Comparison of ENCODE assay signal across 9 mouse cellular contexts in genomic region chr7:84174655-84175448, GRCm38 (mm10). TPM values are rescaled to one million over a fixed set of nuclear protein-coding genes. Genes with fewer than 3 reads are reported as not detected.
DNase-seq lines count a peak whose midpoint lies in the region; ATAC-seq lines count a peak whose summit lies in the region.
"Had no signal": no experiment of that assay in that cellular context is flagged by ENCODE, and none has a peak within 500 bp of the region (broad histone marks: within the 10 kb centered on the region; RNA-seq: fewer than 3 reads in every experiment).

No protein-coding gene starts in this region.

- no peaks in the 10 kb centered on the region for H3K36me3 ChIP-seq in forebrain, embryonic 15.5 days
- H3K36me3 ChIP-seq in forebrain, embryonic 10.5 days (replicated peaks) = no peaks in the 10 kb centered on the region

- H3K4me2 ChIP-seq in forebrain, embryonic 15.5 days (replicated peaks) = no peak overlapping the region
- H3K4me2 ChIP-seq: lung, embryonic 14.5 days had no signal

- no peak overlapping the region for H3K4me3 ChIP-seq in forebrain, embryonic 15.5 days
- no peak overlapping the region for H3K4me3 ChIP-seq in forebrain, embryonic 10.5 days

- H3K27ac ChIP-seq in forebrain, embryonic 15.5 days (replicated peaks) = peak overlapping the region; percentile 53
- H3K27ac ChIP-seq in forebrain, embryonic 10.5 days = no peak overlapping the region

- 69% methylated on average over 11 of the region's 11 CpGs for WGBS in forebrain, embryonic 15.5 days
- WGBS in forebrain, embryonic 10.5 days = 91% methylated on average over 11 of the region's 11 CpGs

- H3K4me1 ChIP-seq in forebrain, embryonic 15.5 days = peaks cover 8% of the 10 kb centered on the region; the same call in 1 of the 2 replicates
- no peaks in the 10 kb centered on the region for H3K4me1 ChIP-seq in forebrain, embryonic 10.5 days

- no peaks in the 10 kb centered on the region for H3K9me3 ChIP-seq in forebrain, embryonic 15.5 days
- no peaks in the 10 kb centered on the region for H3K9me3 ChIP-seq in forebrain, embryonic 10.5 days

- H3K27me3 ChIP-seq in forebrain, embryonic 15.5 days = no peaks in the 10 kb centered on the region
- no peaks in the 10 kb centered on the region for H3K27me3 ChIP-seq in forebrain, embryonic 10.5 days (ENCODE audit: poor library complexity, severe bottlenecking)

- no peak for DNase-seq in forebrain, embryonic 10.5 days (ENCODE audit: extremely low spot score, low spot score)
- DNase-seq in layer of hippocampus, postnatal 36 days = peak; percentile 69 to 73
- peak; percentile 75 to 88 for DNase-seq in right cerebral cortex, postnatal 10 days (ENCODE audit: low spot score in 2 of 2)
- no peak for DNase-seq in yolk sac, embryonic 10.5 days (ENCODE audit: low spot score)
- no peak for DNase-seq in urinary bladder, postnatal 10 days (ENCODE audit: low spot score)
- no peak for DNase-seq in spleen, adult 18-20 months
- DNase-seq: lung, embryonic 14.5 days had no signal

- no peak overlapping the region for H3K9ac ChIP-seq in forebrain, embryonic 15.5 days (replicated peaks)
- H3K9ac ChIP-seq: lung, embryonic 14.5 days had no signal

- ATAC-seq in forebrain, embryonic 15.5 days (replicated peaks) = peak; percentile 77
- ATAC-seq in frontal cortex, adult (ENCODE audit: low TSS enrichment) = peak; percentile 97

RNA-seq across cellular contexts. Expression of gene Abhd17c, which starts 23.2 kb away (rescaled TPM):
- polyA plus RNA-seq in forebrain, embryonic 15.5 days (2015; fragmentation: Nextera tagmentation; extraction: Ambion mirVana) = 74.2 and 84.1 TPM in 2 replicates
- polyA plus RNA-seq in forebrain, embryonic 10.5 days (2016; fragmentation: Nextera tagmentation; extraction: Ambion mirVana) = 12.3 and 15.7 TPM in 2 replicates
- total RNA-seq in layer of hippocampus, postnatal 36 days (2021) = 10 to 100 TPM; 56.4 to 59.1 TPM

Comparison
In these comparisons a context has a peak if more than half of its experiments do, and no peak if none do; other contexts are left out.
1. DNase-seq: peak in layer of hippocampus, postnatal 36 days (2 of 2) and right cerebral cortex, postnatal 10 days (2 of 2); none in forebrain, embryonic 10.5 days (single experiment), yolk sac, embryonic 10.5 days (single experiment), urinary bladder, postnatal 10 days (single experiment) and spleen, adult 18-20 months (0 of 2).